Mouse (Mus musculus) CH12F3 (cell line): ENCODE data around the gene Rasgrf1.
"Not testable (repeated sequence)": the region's sequence is repeated elsewhere in the genome, so short reads cannot be mapped to it uniquely, and the experiment has no call there.

ENCODE experiments used
- in situ Hi-C: fragments of 300-500 bp; cut with MboI; formaldehyde crosslinking; loops from 2 replicates; pipeline ENCODE4 v1.14.3; 2020; ENCODE audit warnings: low sequenced_read_pairs

The Rasgrf1 gene

DNA sequence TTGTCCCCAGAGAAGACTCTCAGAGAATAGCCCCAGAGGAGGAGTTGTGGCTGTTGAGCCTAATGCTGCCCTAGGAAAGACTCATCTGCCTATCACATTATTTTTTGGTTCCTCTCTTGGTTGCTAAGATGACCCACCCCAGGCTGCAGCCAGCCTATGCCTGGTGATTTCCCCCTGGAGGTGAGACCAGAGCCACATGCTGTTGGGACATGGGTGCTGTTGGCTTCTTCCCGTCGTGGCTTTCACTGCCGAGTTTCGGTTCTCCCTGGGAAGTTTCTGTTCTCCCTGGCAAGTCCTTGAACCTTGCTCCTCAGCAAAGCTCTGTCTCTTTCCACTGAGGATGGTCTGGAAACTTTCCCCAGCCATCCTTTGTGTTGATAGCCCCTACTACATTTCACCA lies 124.2 kb downstream of the Rasgrf1 start:
- in situ Hi-C loops = no loop called here

DNA sequence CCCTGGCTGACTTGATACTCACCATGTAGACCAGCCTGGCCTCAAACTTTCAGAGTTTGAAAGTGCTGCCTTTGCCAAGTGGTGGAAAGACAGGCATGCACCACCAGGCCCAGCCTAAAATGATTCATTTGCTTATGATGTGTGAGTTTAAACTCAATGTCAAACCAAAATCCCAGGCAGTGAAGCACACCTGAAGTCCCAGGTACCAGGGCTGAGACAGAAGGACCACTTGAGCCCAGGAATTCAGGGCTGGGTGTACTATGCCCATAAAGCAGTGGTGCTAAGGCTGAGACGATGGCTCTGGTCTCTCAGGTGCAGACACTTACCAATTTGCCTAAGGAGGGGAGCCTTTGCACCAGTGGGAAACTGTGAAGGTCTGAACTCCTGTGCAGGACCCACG lies 125.5 kb downstream of the Rasgrf1 start:
- in situ Hi-C loops = no loop called here

DNA sequence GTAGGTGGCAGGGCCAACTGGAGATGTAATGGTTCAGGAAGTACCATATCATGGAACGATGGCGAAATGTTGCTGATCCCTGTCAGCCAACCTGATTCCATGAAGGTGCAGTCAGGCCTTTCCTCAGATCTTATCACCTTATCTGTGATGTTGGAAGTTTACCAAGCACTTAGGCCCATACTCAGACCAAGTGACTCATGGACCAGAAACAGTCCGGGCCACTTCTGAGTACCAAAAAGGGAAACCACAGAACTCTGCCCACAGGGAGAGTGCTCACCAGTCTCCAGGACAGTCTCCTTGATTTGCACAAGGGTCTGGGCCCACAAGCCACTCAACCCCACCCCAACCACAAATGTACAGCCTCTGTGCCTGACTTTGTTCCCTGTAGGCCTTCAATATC lies 126.1 kb downstream of the Rasgrf1 start:
- in situ Hi-C loops = no loop called here

DNA sequence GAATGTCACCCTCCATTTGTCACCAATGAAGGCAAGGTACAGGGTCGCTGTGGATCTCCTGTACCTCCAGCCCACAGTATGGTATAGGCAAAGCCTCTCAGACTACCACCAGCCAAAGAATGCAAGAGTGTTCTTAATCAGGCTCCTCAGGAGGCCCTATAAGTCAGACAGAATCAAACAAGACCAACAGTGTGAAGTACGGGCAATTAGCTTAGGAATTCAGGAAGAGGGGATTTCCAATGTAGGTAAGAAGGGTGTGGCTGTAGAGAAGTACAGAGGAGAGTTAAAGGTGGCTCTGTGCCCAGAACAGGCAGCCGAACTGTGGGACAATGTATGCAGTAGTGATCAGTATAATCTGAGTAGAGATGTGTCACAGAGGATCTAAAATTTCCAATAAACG lies 126.6 kb downstream of the Rasgrf1 start:
- in situ Hi-C loops = no loop called here

DNA sequence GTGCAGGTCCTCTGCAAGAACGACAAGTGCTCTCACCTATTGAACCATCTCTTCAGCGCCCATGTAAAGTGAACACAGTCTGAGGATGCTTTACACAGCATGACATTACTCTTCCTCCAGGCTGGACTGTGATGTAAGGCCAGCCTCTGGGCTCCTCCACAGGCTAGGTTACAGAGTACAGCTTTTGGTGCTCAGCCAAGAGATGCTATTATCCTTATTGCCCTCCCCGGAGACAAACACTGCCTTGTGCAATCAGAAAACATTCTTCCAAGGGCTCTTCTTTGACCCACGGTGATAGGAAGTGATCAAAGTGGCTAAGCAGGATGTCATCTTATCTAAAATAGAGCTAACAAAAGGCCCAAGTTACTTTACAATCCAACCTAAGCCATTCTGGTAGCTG lies 128.8 kb downstream of the Rasgrf1 start:
- in situ Hi-C loops = no loop called here

DNA sequence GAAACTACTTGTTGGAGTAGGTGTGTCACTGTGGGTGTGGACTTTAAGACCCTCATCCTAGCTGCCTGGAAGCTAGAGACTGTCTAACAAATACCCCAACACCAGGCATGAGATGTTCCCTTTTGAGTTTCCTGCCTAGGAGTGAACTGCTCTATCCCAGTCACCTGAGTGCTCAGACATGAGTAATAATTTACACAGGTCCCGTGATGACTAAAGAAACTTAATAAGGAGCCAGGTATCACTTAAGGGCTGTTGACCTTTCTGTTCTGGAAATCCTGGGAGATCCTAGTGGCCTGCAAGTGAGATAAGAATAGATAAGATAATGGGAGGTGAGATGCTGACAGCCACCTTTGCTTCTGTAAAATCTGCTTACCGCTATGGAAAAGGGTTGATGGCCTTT lies 131.2 kb downstream of the Rasgrf1 start:
- in situ Hi-C loops = no loop called here

DNA sequence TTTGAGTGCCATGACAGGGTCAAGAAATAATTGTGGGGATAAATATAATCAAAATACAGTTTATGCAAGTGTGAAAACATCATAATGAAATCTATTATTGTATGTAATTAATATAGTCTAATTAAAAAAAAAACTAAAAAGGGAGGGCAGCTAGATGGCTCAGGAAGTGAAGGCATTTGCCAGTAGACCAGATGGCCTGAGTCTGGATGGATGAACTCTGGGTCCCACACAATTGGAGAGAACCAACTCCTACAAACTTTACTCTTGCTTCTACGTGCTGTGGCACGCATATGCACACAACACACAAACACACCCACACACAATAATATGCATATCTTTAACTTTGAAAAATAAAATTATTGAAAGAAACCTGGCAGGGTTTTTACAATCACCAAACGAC lies 131.8 kb downstream of the Rasgrf1 start:
- in situ Hi-C loops = no loop called here

DNA sequence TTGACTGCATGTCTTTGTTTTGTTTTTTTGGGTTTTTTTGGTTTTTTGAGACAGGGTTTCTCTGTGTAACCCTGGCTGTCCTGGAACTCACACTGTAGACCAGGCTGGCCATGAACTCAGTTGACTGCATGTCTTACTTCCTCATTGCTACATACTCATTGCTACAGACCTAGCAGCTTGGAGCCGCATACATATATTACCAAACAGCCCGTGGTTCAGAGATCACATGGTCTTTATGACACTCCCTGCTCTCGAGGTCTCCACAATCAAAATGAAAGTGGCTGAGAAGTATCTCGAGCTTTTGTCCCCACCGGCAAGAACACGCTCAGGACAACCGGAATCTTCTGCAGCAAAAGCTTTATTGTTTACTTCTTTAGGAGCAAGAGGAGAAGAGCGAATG lies 133.2 kb downstream of the Rasgrf1 start:
- in situ Hi-C loops = not testable (repeated sequence)

DNA sequence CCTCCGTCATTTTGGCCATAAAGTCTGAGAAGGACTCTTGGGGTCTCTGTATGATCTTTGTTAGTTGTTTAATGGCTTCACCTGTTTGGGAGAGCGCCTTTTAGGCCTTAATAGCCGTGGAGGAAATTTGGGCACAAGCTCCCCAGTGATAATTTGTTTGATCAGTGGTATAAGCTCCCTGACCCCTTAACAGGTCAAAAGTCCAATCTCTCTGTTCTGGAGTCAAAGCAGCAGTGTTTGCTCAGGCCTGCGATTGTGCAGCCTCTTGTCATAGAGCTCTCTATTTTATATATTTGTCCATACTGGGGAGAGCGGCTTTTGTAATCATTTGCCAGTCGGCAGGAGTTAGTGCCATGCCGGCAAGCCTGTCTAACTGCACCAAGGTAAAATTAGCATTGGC lies 135.5 kb downstream of the Rasgrf1 start:
- in situ Hi-C loops = no loop called here

DNA sequence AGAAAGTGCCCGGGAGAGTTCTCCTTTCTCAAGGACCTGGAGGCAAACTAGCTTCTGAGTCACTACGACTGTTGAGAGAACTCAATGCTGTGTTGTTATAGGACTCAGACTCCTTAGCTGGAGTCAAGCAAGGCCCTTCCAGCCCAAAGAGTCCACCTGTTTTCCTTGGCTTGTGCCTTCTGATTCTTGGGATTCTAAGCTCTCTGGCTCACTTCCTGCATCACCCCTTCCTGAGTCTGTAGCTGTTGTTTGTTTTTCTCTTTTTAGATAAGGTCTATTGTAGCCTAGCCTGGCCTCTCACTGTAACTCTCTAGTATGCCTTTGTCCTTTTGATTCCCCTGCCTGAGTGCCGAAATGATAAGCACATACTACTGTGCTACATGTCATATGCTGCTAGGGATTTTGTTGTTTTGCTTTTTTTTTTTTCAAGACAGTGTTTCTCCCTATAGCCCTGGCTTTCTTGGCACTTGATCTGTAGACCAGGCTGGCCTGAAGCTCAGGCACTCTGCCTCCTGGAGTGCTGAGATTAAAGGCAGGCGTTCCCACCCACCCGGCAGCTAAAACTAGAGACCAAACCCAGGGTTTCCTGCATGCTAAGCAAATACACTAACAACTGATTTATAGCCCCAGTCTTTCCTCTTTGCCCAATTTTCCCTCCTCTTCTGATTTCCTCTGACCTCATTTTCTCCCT lies 138.4 kb downstream of the Rasgrf1 start:
- in situ Hi-C loops = no loop called here

DNA sequence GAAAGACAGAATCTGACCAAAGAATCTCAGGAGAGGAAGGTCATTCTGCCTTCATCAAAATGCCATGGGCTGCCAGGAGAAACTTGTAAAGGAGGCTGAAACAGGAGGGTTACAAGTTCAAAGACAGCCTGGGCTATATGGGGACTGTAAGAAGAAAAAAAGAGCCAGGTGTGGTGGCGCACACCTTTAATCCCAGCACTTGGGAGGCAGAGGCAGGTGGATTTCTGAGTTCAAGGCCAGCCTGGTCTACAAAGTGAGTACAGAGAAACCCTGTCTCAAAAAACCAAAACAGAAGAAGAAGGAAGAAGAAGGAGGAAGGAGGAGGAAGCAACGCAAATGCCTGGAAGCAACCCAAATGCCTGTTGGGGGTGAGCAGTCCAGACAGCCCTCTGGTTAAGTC lies 144.1 kb downstream of the Rasgrf1 start, which contains the start of gene Ctsh:
Ctsh (plus strand) TSS at position 301 of the 400 bp plus-strand sequence.
- in situ Hi-C loops = no loop called here

DNA sequence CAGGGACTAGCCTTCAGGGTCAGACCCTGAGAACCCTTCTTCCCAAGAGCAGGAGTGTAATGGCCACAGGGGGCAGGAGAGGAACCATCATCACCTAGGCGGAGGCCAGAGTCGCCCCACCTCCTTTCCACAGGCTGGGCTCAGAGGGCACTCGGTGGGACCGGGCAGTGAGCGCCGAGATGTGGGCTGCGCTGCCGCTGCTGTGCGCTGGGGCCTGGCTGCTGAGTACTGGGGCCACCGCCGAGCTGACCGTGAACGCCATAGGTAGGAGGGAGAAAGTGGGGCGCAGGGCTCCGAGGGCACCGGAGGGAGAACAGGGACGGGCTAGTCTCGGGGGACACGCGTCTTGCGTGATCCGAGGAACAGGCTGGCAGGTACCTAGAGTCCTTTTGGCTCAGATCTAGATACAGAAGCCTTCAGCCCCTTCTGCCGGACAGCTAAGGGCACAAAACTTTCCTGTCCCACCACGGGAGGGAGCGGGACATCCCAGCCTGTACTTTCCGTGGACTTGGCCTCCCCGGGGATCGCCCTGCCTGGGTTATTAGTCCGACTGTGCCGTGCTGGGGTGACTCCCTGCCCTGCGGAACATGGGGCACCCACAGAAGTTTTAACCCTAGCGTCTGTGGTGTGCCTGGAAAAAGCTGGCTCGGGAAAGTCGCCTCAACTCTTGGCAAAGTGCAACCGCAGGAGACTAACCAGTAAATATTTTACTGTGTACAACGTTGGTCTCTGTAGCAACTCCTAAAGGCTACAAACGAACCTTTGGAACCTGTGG lies 144.8 kb downstream of the Rasgrf1 start:
- in situ Hi-C loops = no loop called here

DNA sequence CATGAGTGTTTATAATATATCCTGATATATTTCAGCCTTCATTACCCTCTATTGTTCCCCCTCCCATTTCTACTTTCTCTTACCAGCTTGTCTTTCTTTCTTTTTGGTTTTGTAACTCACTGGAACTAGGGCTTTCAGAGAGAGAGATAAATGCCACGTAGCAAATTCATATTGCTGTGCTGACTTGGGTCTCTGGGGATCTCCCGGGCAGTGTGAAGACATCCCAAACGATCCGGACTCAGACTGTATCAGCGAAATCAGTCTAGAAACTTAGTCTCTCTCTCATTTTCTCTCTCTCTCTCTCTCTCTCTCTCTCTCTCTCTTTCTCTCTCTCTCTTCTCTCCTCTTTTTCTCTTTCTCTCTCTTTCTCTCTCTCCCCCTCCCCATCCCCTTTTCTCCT lies 145.7 kb downstream of the Rasgrf1 start:
- in situ Hi-C loops = no loop called here

DNA sequence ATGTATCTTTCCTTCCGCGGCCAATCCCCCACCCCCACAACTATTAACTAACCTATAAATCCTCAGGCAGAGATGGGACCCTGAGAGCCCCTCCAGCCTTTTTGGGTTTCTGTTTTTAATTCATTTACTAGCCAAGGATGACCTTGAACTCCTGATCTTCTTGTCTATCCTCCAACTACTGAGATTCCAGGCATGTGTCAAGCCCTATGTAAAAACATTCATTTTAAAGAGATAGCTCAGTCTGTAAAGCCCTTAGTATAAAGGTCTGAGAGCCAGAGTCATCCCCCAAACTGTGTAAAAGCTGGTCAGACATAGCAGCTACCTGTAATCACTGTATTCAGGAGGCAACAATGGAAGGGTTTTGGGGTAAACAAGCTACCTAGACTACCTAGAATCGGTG lies 146.2 kb downstream of the Rasgrf1 start:
- in situ Hi-C loops = no loop called here

DNA sequence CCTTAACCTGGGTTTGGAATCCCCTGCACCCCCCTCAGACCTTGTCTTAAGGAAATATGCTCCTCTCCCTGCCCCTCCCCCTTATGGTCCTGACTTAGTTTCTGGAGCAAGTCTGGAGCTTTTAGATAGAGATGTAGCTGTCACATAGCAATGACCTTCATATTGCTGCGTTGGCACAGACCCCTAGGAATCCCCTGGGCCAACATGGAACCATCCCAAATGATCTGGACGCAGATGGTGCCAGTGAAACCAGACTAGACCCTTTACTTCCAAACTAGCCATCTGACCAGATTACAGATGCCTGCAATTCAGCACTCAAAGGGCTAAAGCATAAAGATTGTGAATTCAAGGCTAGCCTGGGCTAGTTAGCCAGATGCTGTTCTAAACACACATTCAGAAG lies 147.0 kb downstream of the Rasgrf1 start:
- in situ Hi-C loops = no loop called here

DNA sequence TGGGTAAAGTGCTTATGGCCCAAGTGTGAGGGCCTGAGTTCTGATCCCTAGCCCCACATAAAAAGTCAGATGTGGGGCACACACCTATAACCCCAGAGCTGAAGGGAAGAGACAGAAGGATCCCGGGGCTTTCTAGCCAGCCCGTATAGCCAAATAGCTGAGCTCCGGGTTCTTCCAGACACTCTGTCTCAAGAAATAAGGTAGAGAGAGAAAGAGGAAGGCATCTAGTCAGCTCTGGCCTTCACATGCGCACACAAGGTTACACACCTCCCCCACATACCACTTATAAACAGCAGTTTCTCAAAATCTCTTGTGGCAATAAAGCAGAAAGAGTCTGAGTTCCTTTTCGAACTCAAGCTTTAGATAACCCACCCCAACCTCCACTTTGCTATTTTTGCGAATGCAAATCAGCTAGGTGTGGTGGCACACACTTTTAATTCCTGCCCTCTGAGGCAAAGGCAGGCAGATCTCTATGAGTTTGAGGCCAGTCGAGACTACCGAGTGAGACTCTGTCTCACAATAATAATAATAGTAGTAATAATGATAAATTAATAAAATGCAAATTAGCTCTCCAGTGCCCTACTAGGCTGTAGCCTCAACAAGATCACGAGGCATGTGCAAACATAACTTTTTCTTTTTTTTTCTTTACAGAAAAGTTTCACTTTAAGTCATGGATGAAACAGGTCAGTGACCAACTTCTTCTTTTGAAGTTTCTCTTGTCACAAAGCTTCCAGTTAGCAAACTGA lies 150.3 kb downstream of the Rasgrf1 start:
- in situ Hi-C loops = no loop called here

DNA sequence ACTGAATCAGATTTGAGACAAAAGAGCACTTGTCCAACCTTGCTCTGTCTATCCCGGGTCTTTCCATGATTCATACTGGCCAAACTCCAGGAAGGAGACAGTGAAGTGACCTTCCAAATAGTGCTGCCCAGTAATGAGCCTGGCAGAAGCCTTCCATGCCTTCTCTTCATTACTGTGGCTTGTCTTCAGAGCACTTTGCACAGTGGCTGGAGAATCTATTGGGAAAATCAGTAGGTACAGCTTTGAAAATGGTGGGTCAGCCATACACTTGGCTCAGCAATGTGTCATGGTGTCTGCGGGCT lies 150.8 kb downstream of the Rasgrf1 start:
- in situ Hi-C loops = no loop called here

DNA sequence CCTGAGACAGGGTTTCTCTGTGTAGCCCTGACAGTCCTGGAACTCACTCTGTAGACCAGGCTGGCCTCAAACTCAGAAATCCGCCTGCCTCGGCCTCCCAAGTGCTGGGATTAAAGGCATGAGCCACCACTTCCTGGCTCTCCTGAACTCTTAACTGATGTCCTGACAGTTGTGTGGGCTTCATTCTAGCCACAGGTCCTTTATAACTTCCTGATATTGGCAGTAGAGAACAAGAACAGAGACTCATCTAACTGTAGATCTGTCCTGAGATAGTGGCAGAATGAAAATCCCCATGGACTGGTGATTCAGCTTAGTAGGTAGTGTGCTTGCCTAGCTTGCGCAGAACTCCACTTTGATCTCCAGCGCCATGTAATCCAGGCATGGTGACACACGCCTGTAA lies 151.2 kb downstream of the Rasgrf1 start:
- in situ Hi-C loops = not testable (repeated sequence)

DNA sequence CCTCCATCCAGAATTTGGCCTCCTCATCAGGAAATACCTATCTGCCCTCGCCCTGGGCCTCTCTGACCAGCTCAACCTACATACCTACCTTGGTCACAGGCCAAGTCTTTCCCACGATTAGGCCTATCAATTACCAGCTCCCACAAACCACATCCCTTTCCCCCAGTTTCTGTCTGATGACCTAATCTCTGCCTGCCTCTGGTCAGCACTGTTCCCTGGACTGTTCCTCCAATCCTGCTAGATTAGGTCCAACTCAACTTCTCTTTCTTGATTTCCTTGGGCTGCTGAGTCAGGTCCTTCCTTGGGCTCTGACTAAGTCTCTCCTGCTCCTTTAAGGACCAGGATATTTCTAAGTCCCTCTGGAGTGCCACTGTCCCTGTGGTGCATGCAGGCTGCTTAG lies 157.6 kb downstream of the Rasgrf1 start:
- in situ Hi-C loops = no loop called here

DNA sequence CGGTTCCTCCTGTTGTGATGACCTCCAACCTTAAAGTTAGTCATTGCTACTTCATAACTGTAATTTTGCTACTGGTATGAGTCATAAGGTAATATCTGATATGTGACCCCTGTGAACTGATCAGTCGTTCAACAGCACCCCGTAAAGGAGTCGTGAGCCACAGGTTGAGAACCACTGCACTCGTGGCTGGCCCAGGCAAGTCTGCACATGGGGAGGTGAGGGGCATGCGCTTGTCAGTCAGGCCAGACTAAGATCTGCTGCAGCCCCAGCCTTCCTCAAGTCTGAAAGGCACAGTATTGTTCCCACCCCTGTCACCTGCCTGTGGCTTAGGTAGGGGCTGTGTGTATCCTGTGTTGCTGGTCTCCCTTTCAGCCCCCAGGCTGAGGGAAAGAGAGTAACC lies 159.1 kb downstream of the Rasgrf1 start:
- in situ Hi-C loops = no loop called here

DNA sequence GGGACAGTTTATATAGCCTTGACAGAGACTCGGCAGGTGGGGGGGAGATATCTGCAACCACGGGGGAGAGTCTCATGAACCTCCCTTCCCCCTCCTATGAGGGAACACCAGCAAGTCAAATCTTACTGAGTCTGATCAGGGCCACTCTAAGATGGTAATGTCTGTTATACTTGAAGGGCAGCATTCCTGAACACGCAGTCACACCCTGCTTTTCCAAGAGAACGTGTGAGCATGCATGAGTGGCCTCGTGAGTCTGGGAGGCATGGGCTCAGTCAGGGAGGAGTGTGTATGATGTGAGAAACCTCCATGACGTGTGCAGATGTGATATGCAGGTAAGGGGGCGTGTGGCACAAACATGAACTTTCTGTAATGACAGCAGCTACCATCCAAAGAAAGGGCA lies 159.8 kb downstream of the Rasgrf1 start:
- in situ Hi-C loops = no loop called here

DNA sequence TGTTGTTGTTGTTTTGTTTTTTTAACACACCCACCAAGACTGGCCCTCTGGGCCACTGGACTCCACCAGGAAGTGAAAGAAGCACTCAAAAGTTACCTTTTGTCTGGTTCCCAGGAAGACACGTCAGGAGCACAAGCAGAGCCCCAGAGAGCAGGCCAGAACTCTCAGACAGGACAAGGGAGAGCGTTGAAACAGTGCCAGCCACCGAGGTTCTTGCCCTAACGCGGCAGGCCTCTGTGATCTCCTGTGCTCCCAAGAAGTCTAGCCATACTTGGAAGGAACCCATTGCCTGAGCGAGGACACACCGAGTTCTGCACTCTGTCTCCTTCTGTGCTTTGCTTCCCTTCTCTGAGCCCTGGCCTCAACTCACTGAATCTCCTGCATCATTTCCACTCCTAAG lies 160.5 kb downstream of the Rasgrf1 start:
- in situ Hi-C loops = loop anchor here (10.0 kb wide), 1 partner anchor 235 kb away; no protein-coding TSS in a partner anchor
